Mouse (Mus musculus) embryonic facial prominence, embryonic 11.5 days (tissue): ENCODE data around the gene Atic. TPM values are rescaled to one million over a fixed set of nuclear protein-coding genes. Genes with fewer than 3 reads are reported as not detected.

Source experiments
- ATAC-seq: fragments of 200-750 bp; cut with Nextera tagmentation; replicated peaks from 2 replicates; pipeline ENCODE4 v1.8.0; 2017; ENCODE audit warnings: low read depth; ENCODE audit not compliant: insufficient number of reproducible peaks, low FRiP score, low TSS enrichment
- DNase-seq: peaks from one replicate; pipeline ENCODE4 v3.0.0-alpha.2; 2015; ENCODE audit warnings: low spot score
- H3K27ac ChIP-seq: fragments of 300-500 bp; sonication (generic); replicated peaks from 2 replicates; pipeline ENCODE4 v1.5.1; 2014; ENCODE audit warnings: mild to moderate bottlenecking, low read depth, low read length, control low read depth
- H3K27me3 ChIP-seq: fragments of 300-500 bp; sonication (generic); 2 replicates; pipeline ENCODE4 v1.6.1; 2014; ENCODE audit warnings: mild to moderate bottlenecking, low read length, moderate library complexity, mixed read lengths; ENCODE audit not compliant: control insufficient read depth, insufficient read depth
- H3K36me3 ChIP-seq: fragments of 300-500 bp; sonication (generic); replicated peaks from 2 replicates; pipeline ENCODE4 v1.6.1; 2014; ENCODE audit warnings: low read depth, mild to moderate bottlenecking, low read length, moderate library complexity, mixed read lengths; ENCODE audit not compliant: control insufficient read depth, insufficient read depth
- H3K4me1 ChIP-seq: fragments of 300-500 bp; sonication (generic); 2 replicates; pipeline ENCODE4 v1.6.1; 2014; ENCODE audit warnings: low read length, mixed read lengths; ENCODE audit not compliant: control insufficient read depth, insufficient read depth
- H3K4me2 ChIP-seq: fragments of 300-500 bp; sonication (generic); 2 replicates; pipeline ENCODE4 v1.6.1; 2014; ENCODE audit warnings: low read depth, mild to moderate bottlenecking, control low read depth, low read length, moderate library complexity
- H3K4me3 ChIP-seq: fragments of 300-500 bp; sonication (generic); 2 replicates; pipeline ENCODE4 v1.5.1; 2014; ENCODE audit warnings: low read depth, low read length, control low read depth
- H3K9ac ChIP-seq: fragments of 300-500 bp; sonication (generic); replicated peaks from 2 replicates; pipeline ENCODE4 v1.6.1; 2014; ENCODE audit warnings: mild to moderate bottlenecking, control low read depth, low read length
- H3K9me3 ChIP-seq: fragments of 300-500 bp; sonication (generic); replicated peaks from 2 replicates; pipeline ENCODE4 v1.6.1; 2016; ENCODE audit warnings: mild to moderate bottlenecking, low read length, inconsistent platforms, mixed read lengths; ENCODE audit not compliant: control insufficient read depth
- WGBS: fragments of 180-500 bp; shearing (Covaris S2); extraction: QIAGEN DNeasy Blood & Tissue Kit; methylation state at CpG from one replicate; pipeline ENCODE4 v1.1.7; 2014; 5-methylcytosine and 5-hydroxymethylcytosine counted together
- polyA plus RNA-seq: library from polyadenylated mRNA; unstranded; fragments of >200 nt; fragmentation: Nextera tagmentation; extraction: Ambion mirVana; gene quantifications from 2 replicates; pipeline ENCODE4 v1.2.1, GENCODE M21; 2014

Atic gene
- polyA plus RNA-seq, 1 experiment from 2014 or later: 66.6 TPM

DNA sequence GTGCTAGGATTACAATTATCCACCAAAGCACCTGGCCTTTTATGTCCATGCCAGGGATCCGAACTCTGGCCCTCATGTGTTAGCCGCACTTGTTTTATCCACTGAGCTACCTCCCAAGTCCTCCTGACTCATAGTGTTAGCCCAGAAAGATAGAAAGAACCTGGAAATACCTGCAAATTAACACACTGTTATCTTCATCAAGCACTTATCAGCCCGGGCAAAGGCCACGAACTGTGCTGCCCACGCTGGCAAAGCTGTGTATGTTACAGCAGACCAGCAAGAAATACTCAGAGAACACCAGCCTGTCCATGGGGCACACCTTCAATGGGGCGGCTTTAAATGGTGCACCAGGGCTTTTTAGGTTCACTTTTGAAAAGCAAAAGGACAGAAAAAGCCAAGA is 66.7 kb downstream of the Atic start:
- H3K27me3 ChIP-seq: no peaks in the 10 kb centered on the region
- no peak overlapping the region for H3K4me2 ChIP-seq
- H3K4me3 ChIP-seq: no peak overlapping the region
- no peaks in the 10 kb centered on the region for H3K4me1 ChIP-seq
- no peaks in the 10 kb centered on the region for H3K9me3 ChIP-seq
- H3K36me3 ChIP-seq: peaks cover 18% of the 10 kb centered on the region
- H3K9ac ChIP-seq: no peak overlapping the region
- DNase-seq: no peak
- 95% methylated on average over 6 of the region's 6 CpGs for WGBS
- no peak overlapping the region for H3K27ac ChIP-seq
- ATAC-seq: no peak

Other genes with a start within 250 kb of the Atic start
- 0.04 TPM in 1 of 2 replicates, not detected in the other for gene Abca12, start 142.2 kb upstream of the Atic start, polyA plus RNA-seq
- gene Fn1, start 96.0 kb downstream of the Atic start, polyA plus RNA-seq: 125 TPM in 2 replicates